ENCODE assay signal across 9 mouse cellular contexts in the genomic region with DNA sequence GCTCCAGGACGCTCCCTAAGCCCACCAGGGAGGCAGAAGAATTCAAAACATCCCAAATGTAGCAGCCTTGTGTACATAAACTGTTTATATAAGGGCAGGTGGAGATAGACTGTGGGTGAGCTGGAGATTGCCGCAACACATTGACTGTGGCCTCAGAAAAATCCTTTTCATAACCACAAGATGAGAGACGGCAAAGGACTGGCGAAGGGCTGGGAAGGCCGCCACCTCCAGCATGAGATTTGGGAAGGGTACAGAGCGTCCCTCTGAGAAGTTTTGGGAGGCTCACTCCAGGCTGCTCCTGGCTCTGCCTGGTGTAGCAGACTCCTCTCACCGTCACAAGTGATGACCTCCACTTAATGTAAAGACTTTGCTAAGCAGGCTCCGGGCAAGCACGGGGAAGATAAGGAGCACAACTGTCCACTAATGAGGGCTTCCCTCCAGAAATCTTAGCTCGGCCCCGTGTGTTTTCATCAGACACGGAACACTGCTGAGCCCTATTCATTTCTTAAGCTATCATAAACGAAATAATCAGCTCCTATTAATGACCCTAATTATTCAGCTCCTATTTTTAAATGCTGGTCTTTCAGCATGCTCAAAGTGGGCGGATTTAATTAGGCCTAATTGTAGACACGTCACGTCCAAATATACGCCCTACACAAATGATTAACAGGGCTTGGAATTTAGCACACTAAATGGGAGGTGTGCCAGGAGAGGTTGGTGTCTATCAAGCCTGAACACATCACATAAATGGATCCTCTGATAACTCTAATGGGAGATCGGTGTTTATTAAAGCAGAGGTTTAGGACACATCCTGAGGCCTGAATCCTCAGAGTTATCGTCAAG. TPM values are rescaled to one million over a fixed set of nuclear protein-coding genes. Genes with fewer than 3 reads are reported as not detected.
DNase-seq lines count a peak whose midpoint lies in the region; ATAC-seq and TF ChIP-seq lines count a peak whose summit lies in the region.
"Had no signal": no experiment of that assay in that cellular context is flagged by ENCODE, and none has a peak within 500 bp of the region (broad histone marks: within the 10 kb centered on the region; RNA-seq: fewer than 3 reads in every experiment).

No protein-coding gene starts in this region.

- TF ChIP-seq CTCF in liver, postnatal 0 days (IDR thresholded peaks at IDR 0.05; ENCODE audit: low read depth), result no peak

- H3K9ac ChIP-seq in liver, embryonic 15.5 days, result no peak overlapping the region
- H3K9ac ChIP-seq in liver, embryonic 11.5 days (ENCODE audit: low read depth, low read length), result no peak overlapping the region
- H3K9ac ChIP-seq in embryonic facial prominence, embryonic 14.5 days (ENCODE audit: low read depth, low read length), result no peak overlapping the region
- H3K9ac ChIP-seq in intestine, embryonic 15.5 days, result no peak overlapping the region
- H3K9ac ChIP-seq in liver, postnatal 0 days (replicated peaks), result no peak overlapping the region

- DNase-seq in liver, embryonic 11.5 days (ENCODE audit: low spot score), result no peak
- peak; percentile 29 for DNase-seq in embryonic facial prominence, embryonic 14.5 days (ENCODE audit: low spot score)
- no peak for DNase-seq in liver, postnatal 0 days
- no peak for DNase-seq in cerebellum, adult 11 months
- no peak for DNase-seq in frontal cortex, postnatal 10 days (ENCODE audit: low spot score in 2 of 2)
- DNase-seq: right cerebral cortex, postnatal 14 days had no signal

- no peaks in the 10 kb centered on the region for H3K9me3 ChIP-seq in liver, embryonic 15.5 days (replicated peaks)
- no peaks in the 10 kb centered on the region for H3K9me3 ChIP-seq in liver, embryonic 11.5 days (ENCODE audit: control insufficient read depth, low read length)
- H3K9me3 ChIP-seq in embryonic facial prominence, embryonic 14.5 days (ENCODE audit: control insufficient read depth, low read length), result no peaks in the 10 kb centered on the region
- H3K9me3 ChIP-seq in intestine, embryonic 15.5 days, result no peaks in the 10 kb centered on the region
- H3K9me3 ChIP-seq in liver, postnatal 0 days (ENCODE audit: low read length), result no peaks in the 10 kb centered on the region

- H3K4me2 ChIP-seq in liver, embryonic 15.5 days, result peak overlapping the region; percentile 18
- H3K4me2 ChIP-seq in liver, embryonic 11.5 days, result no peak overlapping the region
- no peak overlapping the region for H3K4me2 ChIP-seq in embryonic facial prominence, embryonic 14.5 days (ENCODE audit: low read depth, low read length)
- H3K4me2 ChIP-seq in intestine, embryonic 15.5 days (replicated peaks), result 0 out of 2 replicates have a peak overlapping the region, but pooled peaks have one; percentile 3
- peak overlapping the region; percentile 15 for H3K4me2 ChIP-seq in liver, postnatal 0 days (ENCODE audit: low read depth, low read length)

- TF ChIP-seq EP300 in liver, postnatal 0 days (IDR thresholded peaks at IDR 0.05; ENCODE audit: low read depth), result no peak

- H3K27me3 ChIP-seq in liver, embryonic 15.5 days, result no peaks in the 10 kb centered on the region
- no peaks in the 10 kb centered on the region for H3K27me3 ChIP-seq in liver, embryonic 11.5 days (replicated peaks; ENCODE audit: control insufficient read depth, insufficient read depth, low read length)
- H3K27me3 ChIP-seq in embryonic facial prominence, embryonic 14.5 days (replicated peaks; ENCODE audit: control insufficient read depth, insufficient read depth, low read length), result no peaks in the 10 kb centered on the region
- H3K27me3 ChIP-seq in intestine, embryonic 15.5 days (replicated peaks), result no peaks in the 10 kb centered on the region
- H3K27me3 ChIP-seq in liver, postnatal 0 days (ENCODE audit: insufficient read depth, low read length), result no peaks in the 10 kb centered on the region

- H3K4me1 ChIP-seq in liver, embryonic 15.5 days (replicated peaks), result no peaks in the 10 kb centered on the region; the same call in 1 of the 2 replicates
- peaks cover 5% of the 10 kb centered on the region; the same call in 1 of the 2 replicates for H3K4me1 ChIP-seq in liver, embryonic 11.5 days (replicated peaks; ENCODE audit: control insufficient read depth, insufficient read depth, low read length)
- 0 out of 2 replicates have a peak, but pooled peaks cover 3% of the 10 kb centered on the region for H3K4me1 ChIP-seq in embryonic facial prominence, embryonic 14.5 days (ENCODE audit: control insufficient read depth, insufficient read depth, low read length)
- peaks cover 13% of the 10 kb centered on the region for H3K4me1 ChIP-seq in intestine, embryonic 15.5 days (replicated peaks)
- peaks cover 4% of the 10 kb centered on the region; the same call in 1 of the 2 replicates for H3K4me1 ChIP-seq in liver, postnatal 0 days (ENCODE audit: insufficient read depth)

- H3K36me3 ChIP-seq in liver, embryonic 15.5 days (replicated peaks), result no peaks in the 10 kb centered on the region
- no peaks in the 10 kb centered on the region for H3K36me3 ChIP-seq in liver, embryonic 11.5 days (ENCODE audit: control insufficient read depth, insufficient read depth, low read length)
- H3K36me3 ChIP-seq in embryonic facial prominence, embryonic 14.5 days (ENCODE audit: control insufficient read depth, insufficient read depth, low read length), result no peaks in the 10 kb centered on the region
- H3K36me3 ChIP-seq in intestine, embryonic 15.5 days, result no peaks in the 10 kb centered on the region
- H3K36me3 ChIP-seq in liver, postnatal 0 days (replicated peaks; ENCODE audit: insufficient read depth, low read length), result no peaks in the 10 kb centered on the region

- ATAC-seq in liver, embryonic 15.5 days (ENCODE audit: insufficient read depth), result no peak
- ATAC-seq in liver, embryonic 11.5 days (replicated peaks; ENCODE audit: low FRiP score), result no peak
- peak; percentile 48; the same call in 1 of the 2 replicates for ATAC-seq in embryonic facial prominence, embryonic 14.5 days (ENCODE audit: low read depth)
- ATAC-seq in intestine, embryonic 15.5 days, result peak; percentile 39
- ATAC-seq in liver, postnatal 0 days, result peak; percentile 60; the same call in 1 of the 2 replicates

- H3K27ac ChIP-seq in liver, embryonic 15.5 days (replicated peaks), result no peak overlapping the region
- no peak overlapping the region for H3K27ac ChIP-seq in liver, embryonic 11.5 days (ENCODE audit: low read depth, low read length)
- no peak overlapping the region for H3K27ac ChIP-seq in embryonic facial prominence, embryonic 14.5 days (replicated peaks; ENCODE audit: low read depth, low read length)
- peak overlapping the region; percentile 2; the same call in 1 of the 2 replicates for H3K27ac ChIP-seq in intestine, embryonic 15.5 days
- H3K27ac ChIP-seq in liver, postnatal 0 days (ENCODE audit: low read depth), result no peak overlapping the region
- H3K27ac ChIP-seq: macrophage had no signal

- H3K4me3 ChIP-seq in liver, embryonic 15.5 days (replicated peaks), result no peak overlapping the region
- H3K4me3 ChIP-seq in liver, embryonic 11.5 days (ENCODE audit: low read depth, low read length), result no peak overlapping the region
- H3K4me3 ChIP-seq in embryonic facial prominence, embryonic 14.5 days (ENCODE audit: low read depth, low read length), result no peak overlapping the region
- H3K4me3 ChIP-seq in intestine, embryonic 15.5 days (replicated peaks), result no peak overlapping the region
- H3K4me3 ChIP-seq in liver, postnatal 0 days (ENCODE audit: low read depth, low read length), result no peak overlapping the region

- WGBS in liver, embryonic 15.5 days (ENCODE audit: insufficient replicate concordance), result 55% methylated on average over 19 of the region's 19 CpGs
- WGBS in liver, embryonic 11.5 days, result 60% methylated on average over 19 of the region's 19 CpGs
- 54% methylated on average over 19 of the region's 19 CpGs for WGBS in embryonic facial prominence, embryonic 14.5 days
- WGBS in intestine, embryonic 15.5 days, result 38% methylated on average over 19 of the region's 19 CpGs
- 51% methylated on average over 19 of the region's 19 CpGs for WGBS in liver, postnatal 0 days (ENCODE audit: insufficient replicate concordance)

RNA-seq across cellular contexts. Expression of a gene that starts 33.5 kb away (rescaled TPM):
- polyA plus RNA-seq in liver, embryonic 15.5 days (2015; fragmentation: Nextera tagmentation; extraction: Ambion mirVana), result 11.7 and 13.1 TPM in 2 replicates
- polyA plus RNA-seq in liver, embryonic 11.5 days (2014; fragmentation: Nextera tagmentation; extraction: Ambion mirVana), result 29.8 and 30.6 TPM in 2 replicates
- 55.7 and 56.8 TPM in 2 replicates for polyA plus RNA-seq in embryonic facial prominence, embryonic 14.5 days (2014; fragmentation: Nextera tagmentation; extraction: Ambion mirVana)
- 59.5 and 64.7 TPM in 2 replicates for polyA plus RNA-seq in intestine, embryonic 15.5 days (2015; fragmentation: Nextera tagmentation; extraction: Ambion mirVana)
- 13.2 and 13.5 TPM in 2 replicates for polyA plus RNA-seq in liver, postnatal 0 days (2015; fragmentation: Nextera tagmentation; extraction: Ambion mirVana)

Comparison
In these comparisons a context has a peak if more than half of its experiments do, and no peak if none do; other contexts are left out.
1. ATAC-seq: peak in embryonic facial prominence, embryonic 14.5 days (single experiment), intestine, embryonic 15.5 days (single experiment) and liver, postnatal 0 days (single experiment); none in liver, embryonic 15.5 days (single experiment) and liver, embryonic 11.5 days (single experiment).
2. H3K4me2 ChIP-seq: peak in liver, embryonic 15.5 days (single experiment), intestine, embryonic 15.5 days (single experiment) and liver, postnatal 0 days (single experiment); none in liver, embryonic 11.5 days (single experiment) and embryonic facial prominence, embryonic 14.5 days (single experiment).